Mouse (Mus musculus): Measurements from ENCODE around the gene Mrpl40.

- TF ChIP-seq CTCF (conservative IDR thresholded peaks at IDR 0.05; ENCODE audit: insufficient read depth, insufficient read length, low read depth, low read length) (no peak), POLR2A (IDR thresholded peaks at IDR 0.05; ENCODE audit: low read depth, low read length) (no peak)
Observed at GRCm38 (mm10) chr16:18828630-18829029, 48.0 kb downstream of the Mrpl40 start.
